Comparison of ENCODE assay signal across 9 mouse cellular contexts in the genomic region with DNA sequence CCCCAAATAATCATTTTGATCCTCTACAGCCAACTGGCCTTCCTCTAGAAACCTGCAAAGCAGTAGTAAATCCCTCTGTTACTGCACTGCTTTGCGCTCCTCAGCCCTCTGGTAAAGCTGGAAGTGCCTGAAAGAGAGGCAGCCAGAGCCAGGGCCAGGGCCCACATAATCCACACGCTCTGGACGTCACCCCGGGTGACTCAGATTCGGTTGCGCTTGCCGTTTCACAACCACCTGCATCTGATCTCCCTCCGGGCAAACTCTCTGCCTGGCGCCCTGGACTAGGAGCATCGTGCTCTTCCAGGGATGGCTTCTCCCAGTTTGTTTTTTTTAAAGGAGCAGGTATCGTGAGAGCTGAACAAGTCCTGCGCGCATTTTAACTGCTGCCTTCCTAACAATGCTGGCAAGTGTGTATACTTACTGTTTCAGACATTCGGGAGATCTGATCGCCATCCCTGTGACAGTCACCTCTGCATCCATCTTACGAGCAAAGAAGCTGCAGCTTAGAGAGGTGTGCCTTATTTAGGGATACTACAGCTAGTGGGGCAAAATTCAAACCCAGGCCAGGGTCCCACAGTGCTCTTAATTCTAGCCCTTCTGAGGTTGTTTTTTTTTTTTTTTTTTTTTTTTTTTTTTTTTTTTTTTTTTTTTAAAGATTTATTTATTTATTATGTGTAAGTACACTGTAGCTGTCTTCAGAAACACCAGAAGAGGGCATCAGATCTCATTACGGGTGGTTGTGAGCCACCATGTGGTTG.
DNase-seq lines count a peak whose midpoint lies in the region; ATAC-seq and TF ChIP-seq lines count a peak whose summit lies in the region.
"Had no signal": no experiment of that assay in that cellular context is flagged by ENCODE, and none has a peak within 500 bp of the region (broad histone marks: within the 10 kb centered on the region; RNA-seq: fewer than 3 reads in every experiment).

No protein-coding gene starts in this region.

- no peaks in the 10 kb centered on the region for H3K9me3 ChIP-seq in kidney, postnatal 0 days (replicated peaks; ENCODE audit: low read length)
- H3K9me3 ChIP-seq in kidney, embryonic 16.5 days (ENCODE audit: low read length): no peaks in the 10 kb centered on the region
- H3K9me3 ChIP-seq: embryonic facial prominence, embryonic 12.5 days had no signal

- H3K36me3 ChIP-seq in kidney, postnatal 0 days (ENCODE audit: insufficient read depth, low read length): no peaks in the 10 kb centered on the region
- H3K36me3 ChIP-seq in kidney, embryonic 16.5 days (ENCODE audit: insufficient read depth, low read length): no peaks in the 10 kb centered on the region
- H3K36me3 ChIP-seq: embryonic facial prominence, embryonic 12.5 days had no signal

- 0 out of 2 replicates have a peak, but pooled peaks have one; percentile 30 for ATAC-seq in kidney, postnatal 0 days (replicated peaks; ENCODE audit: low FRiP score, low read depth)
- no peak for ATAC-seq in kidney, embryonic 16.5 days (ENCODE audit: low FRiP score, low TSS enrichment)

- intact Hi-C loops in gastrocnemius, adult 2 months (cut with DNase I): loop anchor here (5.0 kb wide), 1 partner anchor 35 kb away; no protein-coding TSS in a partner anchor

- H3K4me3 ChIP-seq in kidney, postnatal 0 days (replicated peaks; ENCODE audit: low read depth, low read length): no peak overlapping the region
- no peak overlapping the region for H3K4me3 ChIP-seq in kidney, embryonic 16.5 days (ENCODE audit: low read length)
- peak overlapping the region; percentile 54 for H3K4me3 ChIP-seq in gastrocnemius, adult 2 months
- H3K4me3 ChIP-seq: embryonic facial prominence, embryonic 12.5 days had no signal

- no peaks in the 10 kb centered on the region for H3K27me3 ChIP-seq in kidney, postnatal 0 days (ENCODE audit: insufficient read depth, low read length)
- no peaks in the 10 kb centered on the region for H3K27me3 ChIP-seq in kidney, embryonic 16.5 days (ENCODE audit: insufficient read depth, low read length)
- H3K27me3 ChIP-seq: embryonic facial prominence, embryonic 12.5 days had no signal

- no peak overlapping the region for H3K9ac ChIP-seq in kidney, postnatal 0 days (ENCODE audit: low read depth, low read length)
- H3K9ac ChIP-seq in kidney, embryonic 16.5 days (replicated peaks; ENCODE audit: low read length): no peak overlapping the region; the same call in 1 of the 2 replicates
- H3K9ac ChIP-seq: embryonic facial prominence, embryonic 12.5 days had no signal

- H3K4me1 ChIP-seq in kidney, postnatal 0 days (replicated peaks; ENCODE audit: insufficient read depth, low read length): peaks cover 13% of the 10 kb centered on the region; the same call in 1 of the 2 replicates
- H3K4me1 ChIP-seq in kidney, embryonic 16.5 days (ENCODE audit: insufficient read depth, low read length): peaks cover 48% of the 10 kb centered on the region

- H3K4me2 ChIP-seq in kidney, postnatal 0 days (ENCODE audit: low read length): no peak overlapping the region
- no peak overlapping the region for H3K4me2 ChIP-seq in kidney, embryonic 16.5 days (replicated peaks; ENCODE audit: low read depth, low read length)
- H3K4me2 ChIP-seq: embryonic facial prominence, embryonic 12.5 days had no signal

- TF ChIP-seq CTCF in kidney, postnatal 0 days (IDR thresholded peaks at IDR 0.05; ENCODE audit: low read depth): no peak
- TF ChIP-seq CTCF in gastrocnemius, adult 2 months (IDR thresholded peaks at IDR 0.05): no peak

- 58% methylated on average over 16 of the region's 17 CpGs for WGBS in kidney, postnatal 0 days
- 60% methylated on average over 16 of the region's 17 CpGs for WGBS in kidney, embryonic 16.5 days

- DNase-seq in kidney, postnatal 0 days (ENCODE audit: low spot score): peak; percentile 35
- peak; percentile 57 for DNase-seq in Muller cell, postnatal 12 days (ENCODE audit: inconsistent ontology term)
- peak; percentile 93 for DNase-seq in gastrocnemius, adult 2 months
- DNase-seq in lung, postnatal 36 days: peak; percentile 75
- no peak for DNase-seq in spleen, adult 18-20 months
- no peak for DNase-seq in cerebellum, adult 11-12 months
- DNase-seq in spleen, postnatal 10 days (ENCODE audit: low spot score in 2 of 2): no peak

- peak overlapping the region; percentile 0; the same call in 1 of the 2 replicates for H3K27ac ChIP-seq in kidney, postnatal 0 days
- no peak overlapping the region for H3K27ac ChIP-seq in kidney, embryonic 16.5 days (ENCODE audit: low read length)
- H3K27ac ChIP-seq in gastrocnemius, adult 2 months: peak overlapping the region; percentile 96
- H3K27ac ChIP-seq: embryonic facial prominence, embryonic 12.5 days had no signal

Comparison
In these comparisons a context has a peak if more than half of its experiments do, and no peak if none do; other contexts are left out.
1. DNase-seq: peak in kidney, postnatal 0 days (single experiment), Muller cell, postnatal 12 days (single experiment), gastrocnemius, adult 2 months (single experiment) and lung, postnatal 36 days (single experiment); none in spleen, adult 18-20 months (0 of 2), cerebellum, adult 11-12 months (single experiment) and spleen, postnatal 10 days (0 of 2).